Mouse (Mus musculus) lung, postnatal 0 days (tissue): ENCODE data around the gene Cep170. TPM values are rescaled to one million over a fixed set of nuclear protein-coding genes. Genes with fewer than 3 reads are reported as not detected.

Experiments
- ATAC-seq: fragments of 200-750 bp; cut with Nextera tagmentation; 2 replicates; pipeline ENCODE4 v1.8.0; 2017; ENCODE audit warnings: moderate library complexity
- DNase-seq: peaks from one replicate; pipeline ENCODE4 v3.0.0-alpha.2; 2016; ENCODE audit warnings: low spot score
- H3K27ac ChIP-seq: fragments of 300-500 bp; sonication (generic); 2 replicates; pipeline ENCODE4 v1.5.1; 2014; ENCODE audit warnings: antibody characterized with exemption, mild to moderate bottlenecking, low read length, mixed read lengths
- H3K27me3 ChIP-seq: fragments of 300-500 bp; sonication (generic); replicated peaks from 2 replicates; pipeline ENCODE4 v1.6.1; 2014; ENCODE audit warnings: low read length, mixed read lengths; ENCODE audit not compliant: insufficient read depth
- H3K36me3 ChIP-seq: fragments of 300-500 bp; sonication (generic); 2 replicates; pipeline ENCODE4 v1.6.1; 2014; ENCODE audit warnings: low read length, mixed read lengths; ENCODE audit not compliant: insufficient read depth
- H3K4me1 ChIP-seq: fragments of 300-500 bp; sonication (generic); 2 replicates; pipeline ENCODE4 v1.6.1; 2014; ENCODE audit warnings: antibody characterized with exemption, low read depth, low read length, mixed read lengths; ENCODE audit not compliant: insufficient read depth
- H3K4me2 ChIP-seq: fragments of 300-500 bp; sonication (generic); replicated peaks from 2 replicates; pipeline ENCODE4 v1.6.1; 2014; ENCODE audit warnings: low read depth, mild to moderate bottlenecking, low read length, moderate library complexity, mixed read lengths
- H3K4me3 ChIP-seq: fragments of 300-500 bp; sonication (generic); 2 replicates; pipeline ENCODE4 v1.5.1; 2014; ENCODE audit warnings: low read depth, low read length
- H3K9ac ChIP-seq: fragments of 300-500 bp; sonication (generic); replicated peaks from 2 replicates; pipeline ENCODE4 v1.6.1; 2014; ENCODE audit warnings: low read depth, mild to moderate bottlenecking
- H3K9me3 ChIP-seq: fragments of 300-500 bp; sonication (generic); 2 replicates; pipeline ENCODE4 v1.6.1; 2016; ENCODE audit warnings: low read length, mixed read lengths
- CTCF ChIP-seq: IDR thresholded peaks from 2 replicates; pipeline ENCODE4 v1.5.1; 2016; ENCODE audit warnings: antibody characterized with exemption, mild to moderate bottlenecking
- EP300 ChIP-seq: IDR thresholded peaks from 2 replicates; pipeline ENCODE4 v1.6.1; 2016; ENCODE audit warnings: antibody characterized with exemption, mild to moderate bottlenecking, control low read depth
- WGBS: fragments of 180-500 bp; shearing (Covaris S2); extraction: QIAGEN DNeasy Blood & Tissue Kit; methylation state at CpG from one replicate; pipeline ENCODE4 v1.1.7; 2014; 5-methylcytosine and 5-hydroxymethylcytosine counted together
- polyA plus RNA-seq: library from polyadenylated mRNA; unstranded; fragments of >200 nt; fragmentation: Nextera tagmentation; extraction: Ambion mirVana; gene quantifications from 2 replicates; pipeline ENCODE4 v1.2.1, GENCODE M21; 2015

Cep170 gene
- polyA plus RNA-seq, 1 experiment from 2014 or later, result 12.7 TPM

DNA sequence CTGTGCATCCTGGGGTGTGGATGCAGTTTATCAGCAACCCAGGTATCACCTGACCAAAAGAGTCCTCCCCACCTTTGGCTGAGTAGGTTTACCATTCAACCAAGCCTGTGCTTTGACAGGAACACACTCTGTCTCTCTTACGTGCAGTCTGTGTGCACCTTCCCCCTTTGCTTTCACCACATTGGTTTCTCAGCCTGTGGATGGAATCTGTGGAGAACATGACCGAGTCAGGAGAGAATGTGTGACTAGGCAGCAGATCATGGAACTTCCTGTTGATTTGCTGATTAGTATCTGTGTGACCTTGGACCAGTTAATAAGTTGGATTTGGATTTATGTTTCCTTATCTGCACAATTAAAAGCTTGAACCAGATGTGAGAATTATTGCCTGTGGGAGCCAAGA, 4.3 kb upstream of the Cep170 start:
- H3K27ac ChIP-seq, result peak overlapping the region; percentile 76

GRCm38 (mm10) chr1:176816728-176817127, 2.9 kb upstream of the Cep170 start:
- ATAC-seq, result no peak
- Histone ChIP-seq H3K27ac (no peak overlapping the region), H3K9ac (no peak overlapping the region), H3K4me3 (no peak overlapping the region), H3K27me3 (no peaks in the 10 kb centered on the region), H3K4me1 (peaks cover 4% of the 10 kb centered on the region; the same call in 1 of the 2 replicates), H3K36me3 (no peaks in the 10 kb centered on the region), H3K9me3 (no peaks in the 10 kb centered on the region), H3K4me2 (no peak overlapping the region)
- TF ChIP-seq EP300 (no peak), CTCF (no peak)
- DNase-seq, result peak; percentile 30
- WGBS, result 79% methylated on average over 4 of the region's 4 CpGs

More for the DNA sequence above, 4.3 kb upstream of the Cep170 start:
- no peak overlapping the region for H3K4me3 ChIP-seq
- 67% methylated on average over 2 of the region's 2 CpGs for WGBS
- TF ChIP-seq EP300 (no peak), CTCF (no peak)
- H3K27me3 ChIP-seq, result no peaks in the 10 kb centered on the region
- H3K4me2 ChIP-seq, result peak overlapping the region; percentile 19; the same call in 1 of the 2 replicates
- no peaks in the 10 kb centered on the region for H3K36me3 ChIP-seq
- DNase-seq (no peak), ATAC-seq (no peak)
- no peak overlapping the region for H3K9ac ChIP-seq
- peaks cover 4% of the 10 kb centered on the region; the same call in 1 of the 2 replicates for H3K4me1 ChIP-seq
- no peaks in the 10 kb centered on the region for H3K9me3 ChIP-seq

GRCm38 (mm10) chr1:176814591-176815062, 760 bp upstream of the Cep170 start, which contains the start of gene Sdccag8:
TSS of gene Sdccag8 (plus strand) at chr1:176814660.
- DNase-seq (peak; percentile 99), ATAC-seq (peak; percentile 95)
- Histone ChIP-seq H3K4me1 (peaks cover 4% of the 10 kb centered on the region; the same call in 1 of the 2 replicates), H3K4me2 (peak within 1 kb of the TSS; percentile 68), H3K27ac (peak within 1 kb of the TSS; percentile 95), H3K9me3 (no peaks in the 10 kb centered on the region), H3K4me3 (peak within 1 kb of the TSS; percentile 97), H3K9ac (peak within 1 kb of the TSS; percentile 68), H3K36me3 (no peaks in the 10 kb centered on the region), H3K27me3 (no peaks in the 10 kb centered on the region)
- TF ChIP-seq CTCF (peak; percentile 24; the same call in 1 of the 2 replicates), EP300 (no peak)
- WGBS, result under 1% methylated on average over 25 of the region's 25 CpGs

DNA sequence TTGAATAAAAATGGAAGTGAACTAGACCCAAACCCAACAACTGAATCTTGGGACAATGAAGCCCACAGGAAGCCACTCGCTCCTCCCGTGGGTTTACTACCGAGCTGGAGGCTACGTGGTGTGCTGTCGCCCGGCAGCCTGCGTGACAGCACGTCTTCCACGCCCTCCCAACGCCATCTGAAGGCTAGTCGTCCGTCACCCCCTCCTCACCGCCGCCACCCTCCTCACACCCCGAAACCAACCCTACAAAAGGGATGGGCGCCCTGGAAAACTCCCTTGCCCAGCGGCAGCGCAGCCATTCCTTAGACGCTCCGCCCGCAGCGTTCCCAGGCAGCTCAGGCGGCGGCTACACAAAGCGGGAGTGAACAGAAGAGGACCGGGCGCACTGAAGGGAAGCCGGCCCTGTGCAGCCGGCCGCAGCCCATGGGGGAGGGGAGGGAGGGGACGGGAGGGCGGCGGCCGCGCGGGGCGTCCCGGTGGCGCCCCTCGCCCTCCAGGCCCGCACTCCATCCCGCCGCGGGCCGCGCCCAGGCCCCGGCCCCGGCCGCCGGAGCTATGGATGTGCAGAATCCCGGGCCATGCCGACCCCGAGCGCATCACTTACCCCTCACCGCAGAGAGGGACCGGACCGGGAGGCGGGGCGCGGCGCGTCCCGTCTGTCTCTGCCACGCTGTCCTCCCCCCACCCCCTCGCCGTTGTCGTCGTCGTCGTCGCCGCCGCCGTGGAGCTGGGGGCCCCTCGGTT, 403 bp downstream of the Cep170 start:
- H3K36me3 ChIP-seq, result no peaks in the 10 kb centered on the region
- no peaks in the 10 kb centered on the region for H3K27me3 ChIP-seq
- WGBS, result 1% methylated on average over 48 of the region's 75 CpGs
- H3K9ac ChIP-seq, result peak overlapping the region; percentile 68
- peaks cover 1% of the 10 kb centered on the region; the same call in 1 of the 2 replicates for H3K4me1 ChIP-seq
- ATAC-seq, result peak; percentile 40
- H3K4me3 ChIP-seq, result peak overlapping the region; percentile 97
- TF ChIP-seq CTCF (no peak), EP300 (no peak)
- H3K9me3 ChIP-seq, result no peaks in the 10 kb centered on the region
- DNase-seq, result peak; percentile 81
- peak overlapping the region; percentile 68 for H3K4me2 ChIP-seq
- peak overlapping the region; percentile 95 for H3K27ac ChIP-seq

GRCm38 (mm10) chr1:176812491-176813291, 1.2 kb downstream of the Cep170 start:
- DNase-seq, result no peak
- 12% methylated on average over 11 of the region's 11 CpGs for WGBS

DNA sequence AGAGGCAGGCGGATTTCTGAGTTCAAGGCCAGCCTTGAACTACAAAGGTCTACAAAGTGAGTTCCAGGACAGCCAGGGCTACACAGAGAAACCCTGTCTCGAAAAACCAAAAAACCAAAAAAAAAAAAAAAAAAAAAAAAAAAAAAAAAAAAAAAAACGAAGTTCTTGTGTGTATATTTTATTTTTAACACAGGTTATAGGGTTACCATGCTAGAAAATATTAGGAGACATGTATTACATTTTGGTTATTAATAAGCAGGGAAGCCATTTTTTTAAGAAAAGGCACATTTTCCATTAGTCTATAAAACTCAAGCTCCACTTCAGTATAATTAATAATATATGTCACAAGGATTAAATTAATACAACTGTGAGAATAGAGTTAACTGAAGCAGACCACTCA, 2.0 kb downstream of the Cep170 start:
- Histone ChIP-seq H3K27ac (no peak overlapping the region), H3K4me2 (peak overlapping the region; percentile 68; the same call in 1 of the 2 replicates), H3K27me3 (no peaks in the 10 kb centered on the region), H3K36me3 (no peaks in the 10 kb centered on the region), H3K9me3 (no peaks in the 10 kb centered on the region), H3K4me3 (no peak overlapping the region), H3K9ac (no peak overlapping the region), H3K4me1 (no peaks in the 10 kb centered on the region)
- WGBS, result 75% methylated on average over 3 of the region's 3 CpGs
- ATAC-seq (no peak), DNase-seq (no peak)
- TF ChIP-seq EP300 (no peak), CTCF (no peak)

More at GRCm38 (mm10) chr1:176812491-176813291, 1.2 kb downstream of the Cep170 start:
- Histone ChIP-seq H3K9ac (peak overlapping the region; percentile 68), H3K9me3 (no peaks in the 10 kb centered on the region), H3K36me3 (no peaks in the 10 kb centered on the region), H3K4me3 (peak overlapping the region; percentile 97), H3K27ac (peak overlapping the region; percentile 95), H3K4me2 (peak overlapping the region; percentile 68), H3K27me3 (no peaks in the 10 kb centered on the region), H3K4me1 (no peaks in the 10 kb centered on the region)
- no peak for ATAC-seq
- TF ChIP-seq CTCF, result no peak
- TF ChIP-seq EP300, result no peak
